In genomic region chr3:52529136-52529535, GRCm38 (mm10) we compare ENCODE assay signal across 17 mouse cellular contexts.
DNase-seq lines count a peak whose midpoint lies in the region; ATAC-seq lines count a peak whose summit lies in the region.
"Had no signal": no experiment of that assay in that cellular context is flagged by ENCODE, and none has a peak within 500 bp of the region (broad histone marks: within the 10 kb centered on the region; RNA-seq: fewer than 3 reads in every experiment).

No protein-coding gene starts in this region.

- no peaks in the 10 kb centered on the region for H3K9me3 ChIP-seq in kidney, embryonic 14.5 days (ENCODE audit: control insufficient read depth, low read length)
- H3K9me3 ChIP-seq in limb, embryonic 10.5 days (replicated peaks), result no peaks in the 10 kb centered on the region
- H3K9me3 ChIP-seq: hindbrain, embryonic 13.5 days; kidney, embryonic 15.5 days; limb, embryonic 13.5 days had no signal

- 0 out of 2 replicates have a peak, but pooled peaks cover 3% of the 10 kb centered on the region for H3K4me1 ChIP-seq in kidney, embryonic 14.5 days (ENCODE audit: control insufficient read depth, insufficient read depth, low read length)
- peaks cover 5% of the 10 kb centered on the region; the same call in 1 of the 2 replicates for H3K4me1 ChIP-seq in limb, embryonic 10.5 days

- H3K9ac ChIP-seq in kidney, embryonic 14.5 days (ENCODE audit: low read depth, low read length), result no peak overlapping the region
- H3K9ac ChIP-seq: hindbrain, embryonic 13.5 days; kidney, embryonic 15.5 days; limb, embryonic 13.5 days had no signal

- H3K36me3 ChIP-seq in kidney, embryonic 14.5 days (ENCODE audit: control insufficient read depth, insufficient read depth, low read length), result no peaks in the 10 kb centered on the region
- no peaks in the 10 kb centered on the region for H3K36me3 ChIP-seq in limb, embryonic 10.5 days
- H3K36me3 ChIP-seq: hindbrain, embryonic 13.5 days; kidney, embryonic 15.5 days; limb, embryonic 13.5 days had no signal

- H3K27me3 ChIP-seq in kidney, embryonic 14.5 days (ENCODE audit: control insufficient read depth, insufficient read depth, low read length), result no peaks in the 10 kb centered on the region
- no peaks in the 10 kb centered on the region for H3K27me3 ChIP-seq in limb, embryonic 10.5 days (ENCODE audit: low read depth, poor library complexity, severe bottlenecking)
- H3K27me3 ChIP-seq: kidney, embryonic 15.5 days; Patski had no signal

- ATAC-seq in kidney, embryonic 14.5 days (ENCODE audit: low FRiP score, low TSS enrichment), result no peak
- ATAC-seq: midbrain, embryonic 16.5 days; Patski had no signal

- DNase-seq in gastrocnemius, adult 18-20 months (ENCODE audit: low spot score), result peak; percentile 75
- no peak for DNase-seq in gastrocnemius, postnatal 10 days
- DNase-seq in kidney, adult 8-10 months, result peak; percentile 20 to 24
- DNase-seq in adrenal gland, postnatal 14 days, result peak; percentile 56
- peak; percentile 67 for DNase-seq in lung, postnatal 14 days
- DNase-seq in limb, embryonic 10.5 days (ENCODE audit: low spot score), result no peak
- no peak for DNase-seq in layer of hippocampus, adult 18-20 months (ENCODE audit: low spot score in 2 of 2)
- DNase-seq: cerebellum, postnatal 36 days; layer of hippocampus, postnatal 36 days; right cerebral cortex, postnatal 4 days; thymus, adult 2 months had no signal

- no peak overlapping the region for H3K4me2 ChIP-seq in kidney, embryonic 14.5 days (replicated peaks; ENCODE audit: low read depth, low read length)
- H3K4me2 ChIP-seq: hindbrain, embryonic 13.5 days; kidney, embryonic 15.5 days; limb, embryonic 13.5 days had no signal

- WGBS in kidney, embryonic 14.5 days, result 80% methylated on average over 6 of the region's 6 CpGs
- 87% methylated on average over 6 of the region's 6 CpGs for WGBS in limb, embryonic 10.5 days

- no peak overlapping the region for H3K27ac ChIP-seq in kidney, embryonic 14.5 days (ENCODE audit: low read depth, low read length)
- H3K27ac ChIP-seq in limb, embryonic 10.5 days, result no peak overlapping the region
- H3K27ac ChIP-seq: hindbrain, embryonic 13.5 days; kidney, embryonic 15.5 days; limb, embryonic 13.5 days had no signal

- no peak overlapping the region for H3K4me3 ChIP-seq in kidney, embryonic 14.5 days (ENCODE audit: low read length)
- no peak overlapping the region for H3K4me3 ChIP-seq in limb, embryonic 10.5 days
- H3K4me3 ChIP-seq: hindbrain, embryonic 13.5 days; kidney, embryonic 15.5 days; limb, embryonic 13.5 days had no signal

Comparison
In these comparisons a context has a peak if more than half of its experiments do, and no peak if none do; other contexts are left out.
1. DNase-seq: peak in gastrocnemius, adult 18-20 months (single experiment), kidney, adult 8-10 months (2 of 2), adrenal gland, postnatal 14 days (single experiment) and lung, postnatal 14 days (single experiment); none in gastrocnemius, postnatal 10 days (single experiment), limb, embryonic 10.5 days (single experiment) and layer of hippocampus, adult 18-20 months (0 of 2).